Mouse (Mus musculus) thymus, adult 2 months (tissue): ENCODE results near the gene Rcan2.

Source experiments
- CTCF ChIP-seq: fragments of 200-500 bp; IDR thresholded peaks from 2 replicates; pipeline ENCODE4 v1.5.1; 2012; ENCODE audit warnings: mild to moderate bottlenecking, control low read depth, low read length, moderate library complexity, borderline replicate concordance; ENCODE audit not compliant: control insufficient read depth, poor library complexity, insufficient read depth; ENCODE audit errors: extremely low read depth
- POLR2A ChIP-seq: fragments of 200-500 bp; IDR thresholded peaks from 2 replicates; pipeline ENCODE4 v1.6.1; 2012; ENCODE audit warnings: mild to moderate bottlenecking, low read length, control low read depth, moderate library complexity; ENCODE audit not compliant: control insufficient read depth, poor library complexity, insufficient read depth; ENCODE audit errors: extremely low read depth

- TF ChIP-seq CTCF (no peak), POLR2A (no peak)
These were observed 21.5 kb downstream of the Rcan2 start for GRCm38 (mm10) chr17:43822630-43823029.
